Mouse (Mus musculus) neural tube, embryonic 11.5 days (tissue): ENCODE measurements around the gene Afap1l2. TPM values are rescaled to one million over a fixed set of nuclear protein-coding genes. Genes with fewer than 3 reads are reported as not detected.

Experiments used
- ATAC-seq: fragments of 200-750 bp; cut with Nextera tagmentation; 2 replicates; pipeline ENCODE4 v1.8.0; 2017; ENCODE audit warnings: moderate number of reproducible peaks, mild to moderate bottlenecking, moderate TSS enrichment, moderate library complexity; ENCODE audit not compliant: insufficient read depth, low FRiP score, low TSS enrichment
- DNase-seq: peaks from one replicate; pipeline ENCODE4 v3.0.0-alpha.2; 2015; ENCODE audit warnings: low spot score
- H3K27ac ChIP-seq: fragments of 300-500 bp; sonication (generic); 2 replicates; pipeline ENCODE4 v1.5.1; 2014; ENCODE audit warnings: low read depth, mild to moderate bottlenecking, low read length
- H3K27me3 ChIP-seq: fragments of 300-500 bp; sonication (generic); 2 replicates; pipeline ENCODE4 v1.6.1; 2014; ENCODE audit warnings: mild to moderate bottlenecking, low read length, mixed read lengths; ENCODE audit not compliant: control insufficient read depth, insufficient read depth
- H3K36me3 ChIP-seq: fragments of 300-500 bp; sonication (generic); 2 replicates; pipeline ENCODE4 v1.6.1; 2014; ENCODE audit warnings: mild to moderate bottlenecking, low read length, moderate library complexity, mixed read lengths; ENCODE audit not compliant: control insufficient read depth, insufficient read depth
- H3K4me1 ChIP-seq: fragments of 300-500 bp; sonication (generic); 2 replicates; pipeline ENCODE4 v1.6.1; 2014; ENCODE audit warnings: low read length, mixed read lengths; ENCODE audit not compliant: control insufficient read depth, insufficient read depth
- H3K4me2 ChIP-seq: fragments of 300-500 bp; sonication (generic); 2 replicates; pipeline ENCODE4 v1.6.1; 2014; ENCODE audit warnings: low read depth, mild to moderate bottlenecking, moderate library complexity
- H3K4me3 ChIP-seq: fragments of 300-500 bp; sonication (generic); 2 replicates; pipeline ENCODE4 v1.5.1; 2014; ENCODE audit warnings: low read depth, low read length
- H3K9ac ChIP-seq: fragments of 300-500 bp; sonication (generic); 2 replicates; pipeline ENCODE4 v1.6.1; 2014; ENCODE audit warnings: mild to moderate bottlenecking, low read length
- H3K9me3 ChIP-seq: fragments of 300-500 bp; sonication (generic); 2 replicates; pipeline ENCODE4 v1.6.1; 2016; ENCODE audit warnings: low read length; ENCODE audit not compliant: control insufficient read depth
- WGBS: fragments of 180-500 bp; shearing (Covaris S2); extraction: QIAGEN DNeasy Blood & Tissue Kit; methylation state at CpG from one replicate; pipeline ENCODE4 v1.1.7; 2014; 5-methylcytosine and 5-hydroxymethylcytosine counted together
- polyA plus RNA-seq: library from polyadenylated mRNA; unstranded; fragments of >200 nt; fragmentation: Nextera tagmentation; extraction: Ambion mirVana; gene quantifications from 2 replicates; pipeline ENCODE4 v1.2.1, GENCODE M21; 2014

The Afap1l2 gene
- polyA plus RNA-seq, 1 experiment from 2014 or later, result 11.4 TPM

GRCm38 (mm10) chr19:56958011-56958410, 50.0 kb downstream of the Afap1l2 start:
- no peak overlapping the region for H3K4me3 ChIP-seq
- H3K9me3 ChIP-seq, result no peaks in the 10 kb centered on the region
- H3K27ac ChIP-seq, result no peak overlapping the region
- H3K4me1 ChIP-seq, result no peaks in the 10 kb centered on the region
- no peak overlapping the region for H3K4me2 ChIP-seq
- WGBS, result 82% methylated on average over 4 of the region's 4 CpGs
- no peak for ATAC-seq
- no peaks in the 10 kb centered on the region for H3K36me3 ChIP-seq
- H3K27me3 ChIP-seq, result no peaks in the 10 kb centered on the region
- no peak for DNase-seq
- H3K9ac ChIP-seq, result no peak overlapping the region

GRCm38 (mm10) chr19:56955568-56956513, 52.2 kb downstream of the Afap1l2 start:
- Histone ChIP-seq H3K36me3 (no peaks in the 10 kb centered on the region), H3K4me1 (no peaks in the 10 kb centered on the region), H3K9me3 (no peaks in the 10 kb centered on the region), H3K4me2 (no peak overlapping the region), H3K4me3 (no peak overlapping the region), H3K9ac (no peak overlapping the region), H3K27me3 (no peaks in the 10 kb centered on the region), H3K27ac (no peak overlapping the region)
- no peak for DNase-seq
- 74% methylated on average over 20 of the region's 20 CpGs for WGBS
- no peak for ATAC-seq

- H3K9me3 ChIP-seq, result no peaks in the 10 kb centered on the region
- 86% methylated on average over 13 of the region's 13 CpGs for WGBS
Observed at GRCm38 (mm10) chr19:56954857-56955256, 53.2 kb downstream of the Afap1l2 start.

GRCm38 (mm10) chr19:56953856-56954255, 54.2 kb downstream of the Afap1l2 start:
- H3K4me1 ChIP-seq, result no peaks in the 10 kb centered on the region
- no peaks in the 10 kb centered on the region for H3K36me3 ChIP-seq
- no peak overlapping the region for H3K4me3 ChIP-seq
- WGBS, result 80% methylated on average over 4 of the region's 4 CpGs
- no peaks in the 10 kb centered on the region for H3K9me3 ChIP-seq
- DNase-seq (no peak), ATAC-seq (no peak)
- H3K27me3 ChIP-seq, result no peaks in the 10 kb centered on the region
- no peak overlapping the region for H3K27ac ChIP-seq
- no peak overlapping the region for H3K4me2 ChIP-seq
- no peak overlapping the region for H3K9ac ChIP-seq

More at GRCm38 (mm10) chr19:56954857-56955256, 53.2 kb downstream of the Afap1l2 start:
- H3K27me3 ChIP-seq, result no peaks in the 10 kb centered on the region
- no peak overlapping the region for H3K27ac ChIP-seq
- H3K4me1 ChIP-seq, result no peaks in the 10 kb centered on the region
- no peak overlapping the region for H3K4me3 ChIP-seq
- no peak for ATAC-seq
- no peaks in the 10 kb centered on the region for H3K36me3 ChIP-seq
- no peak for DNase-seq
- H3K4me2 ChIP-seq, result no peak overlapping the region
- no peak overlapping the region for H3K9ac ChIP-seq

- Histone ChIP-seq H3K4me1 (no peaks in the 10 kb centered on the region), H3K9ac (no peak overlapping the region), H3K9me3 (no peaks in the 10 kb centered on the region), H3K4me3 (no peak overlapping the region), H3K36me3 (no peaks in the 10 kb centered on the region), H3K4me2 (no peak overlapping the region), H3K27me3 (no peaks in the 10 kb centered on the region), H3K27ac (no peak overlapping the region)
- 89% methylated on average over 7 of the region's 7 CpGs for WGBS
- ATAC-seq (no peak), DNase-seq (no peak)
Observed at GRCm38 (mm10) chr19:56950818-56951217, 57.2 kb downstream of the Afap1l2 start.

GRCm38 (mm10) chr19:56949868-56950267, 58.2 kb downstream of the Afap1l2 start:
- WGBS, result 69% methylated on average over 8 of the region's 8 CpGs
- no peak overlapping the region for H3K4me3 ChIP-seq
- H3K9me3 ChIP-seq, result no peaks in the 10 kb centered on the region
- no peak overlapping the region for H3K27ac ChIP-seq
- H3K9ac ChIP-seq, result no peak overlapping the region
- no peaks in the 10 kb centered on the region for H3K27me3 ChIP-seq
- ATAC-seq (no peak), DNase-seq (no peak)
- no peaks in the 10 kb centered on the region for H3K4me1 ChIP-seq
- H3K36me3 ChIP-seq, result no peaks in the 10 kb centered on the region
- no peak overlapping the region for H3K4me2 ChIP-seq

GRCm38 (mm10) chr19:56947971-56948610, 59.9 kb downstream of the Afap1l2 start:
- ATAC-seq (no peak), DNase-seq (no peak)
- no peaks in the 10 kb centered on the region for H3K4me1 ChIP-seq
- no peaks in the 10 kb centered on the region for H3K9me3 ChIP-seq
- no peak overlapping the region for H3K9ac ChIP-seq
- H3K4me2 ChIP-seq, result no peak overlapping the region
- WGBS, result 65% methylated on average over 6 of the region's 6 CpGs
- no peak overlapping the region for H3K27ac ChIP-seq
- H3K36me3 ChIP-seq, result no peaks in the 10 kb centered on the region
- H3K27me3 ChIP-seq, result no peaks in the 10 kb centered on the region
- H3K4me3 ChIP-seq, result no peak overlapping the region

GRCm38 (mm10) chr19:56946727-56947126, 61.3 kb downstream of the Afap1l2 start:
- 89% methylated on average over 3 of the region's 3 CpGs for WGBS
- H3K9ac ChIP-seq, result no peak overlapping the region
- no peak for ATAC-seq

More at GRCm38 (mm10) chr19:56946727-56947126, 61.3 kb downstream of the Afap1l2 start:
- Histone ChIP-seq H3K36me3 (no peaks in the 10 kb centered on the region), H3K4me3 (no peak overlapping the region), H3K4me1 (no peaks in the 10 kb centered on the region), H3K27ac (no peak overlapping the region), H3K27me3 (no peaks in the 10 kb centered on the region), H3K9me3 (no peaks in the 10 kb centered on the region), H3K4me2 (no peak overlapping the region)
- no peak for DNase-seq
